Mouse (Mus musculus): ENCODE measurements around the gene Megf6. TPM values are rescaled to one million over a fixed set of nuclear protein-coding genes. Genes with fewer than 3 reads are reported as not detected.

Gene Megf6
- polyA plus RNA-seq (2012; rRNA removed) = 1.6 TPM in 2 replicates

GRCm38 (mm10) chr4:154170506-154171150, at the start of gene Megf6:
Megf6 (plus strand) TSS chr4:154170730.

GRCm38 (mm10) chr4:154140182-154140212, 30.5 kb upstream of the Megf6 start, which contains the start of gene Trp73:
Trp73 (minus strand) TSS chr4:154140208.

GRCm38 (mm10) chr4:154142211-154143040, 28.1 kb upstream of the Megf6 start, which contains the start of gene Wrap73:
Wrap73 (plus strand) TSS chr4:154142372.

GRCm38 (mm10) chr4:154160538-154161390, 9.8 kb upstream of the Megf6 start, which contains the start of gene Tprgl:
Tprgl (minus strand) TSS chr4:154160666.

GRCm38 (mm10) chr4:154301466-154301881, 130.9 kb downstream of the Megf6 start, which contains the start of gene Arhgef16:
Arhgef16 (minus strand) TSS chr4:154301676.

Other genes starting within 250 kb of the Megf6 start
- 23.8 and 26.8 TPM in 2 replicates for gene A430005L14Rik, start 213.5 kb upstream of the Megf6 start, polyA plus RNA-seq (2012; rRNA removed)
- 5.6 and 6.1 TPM in 2 replicates for gene Dffb, start 195.6 kb upstream of the Megf6 start, polyA plus RNA-seq (2012; rRNA removed)
- gene Cep104, start 195.5 kb upstream of the Megf6 start, polyA plus RNA-seq (2012; rRNA removed) = 2.4 and 2.8 TPM in 2 replicates
- gene Lrrc47, start 159.0 kb upstream of the Megf6 start, polyA plus RNA-seq (2012; rRNA removed) = 14.4 and 16.9 TPM in 2 replicates
- gene Smim1, start 144.5 kb upstream of the Megf6 start, polyA plus RNA-seq (2012; rRNA removed) = 87.8 and 114 TPM in 2 replicates
- not detected in 2 replicates for gene Ccdc27, start 128.1 kb upstream of the Megf6 start, polyA plus RNA-seq (2012; rRNA removed)
- gene Trp73, start 30.5 kb upstream of the Megf6 start, polyA plus RNA-seq (2012; rRNA removed) = 0.01 and 0.05 TPM in 2 replicates
- gene Wrap73, start 28.4 kb upstream of the Megf6 start, polyA plus RNA-seq (2012; rRNA removed) = 11.9 and 13.9 TPM in 2 replicates
- gene Tprgl, start 10.1 kb upstream of the Megf6 start, polyA plus RNA-seq (2012; rRNA removed) = 46.7 and 50.8 TPM in 2 replicates
- gene Arhgef16, start 130.9 kb downstream of the Megf6 start, polyA plus RNA-seq (2012; rRNA removed) = 3.7 and 5.0 TPM in 2 replicates
- gene B230104I21Rik, start 165.4 kb downstream of the Megf6 start, polyA plus RNA-seq (2012; rRNA removed) = not detected in 2 replicates